In genomic region chr6:67106493-67106892, GRCm38 (mm10) we compare ENCODE assay signal across 22 mouse cellular contexts.
DNase-seq lines count a peak whose midpoint lies in the region; ATAC-seq and TF ChIP-seq lines count a peak whose summit lies in the region.
"Had no signal": no experiment of that assay in that cellular context is flagged by ENCODE, and none has a peak within 500 bp of the region (broad histone marks: within the 10 kb centered on the region; RNA-seq: fewer than 3 reads in every experiment).

No protein-coding gene starts in this region.

- H3K27ac ChIP-seq in kidney, adult 2 months (ENCODE audit: insufficient read depth, low read depth, low read length), result peak overlapping the region; percentile 69
- no peak overlapping the region for H3K27ac ChIP-seq in kidney, embryonic 14.5 days (ENCODE audit: low read depth, low read length)
- H3K27ac ChIP-seq: embryonic facial prominence, embryonic 13.5 days; layer of hippocampus, adult 2 months; stomach, postnatal 0 days had no signal

- WGBS in kidney, adult 2 months, result 61% methylated on average over 2 of the region's 2 CpGs
- WGBS in kidney, embryonic 14.5 days, result 85% methylated on average over 2 of the region's 2 CpGs

- no peak overlapping the region for H3K4me2 ChIP-seq in kidney, embryonic 14.5 days (replicated peaks; ENCODE audit: low read depth, low read length)
- peak overlapping the region; percentile 60 for H3K4me2 ChIP-seq in myocyte (ENCODE audit: low read depth)
- H3K4me2 ChIP-seq: embryonic facial prominence, embryonic 13.5 days; heart, embryonic 11.5 days had no signal

- no peaks in the 10 kb centered on the region for H3K27me3 ChIP-seq in kidney, adult 2 months (replicated peaks; ENCODE audit: control insufficient read depth, insufficient read depth, low read length)
- no peaks in the 10 kb centered on the region for H3K27me3 ChIP-seq in kidney, embryonic 14.5 days (ENCODE audit: control insufficient read depth, insufficient read depth, low read length)
- no peaks in the 10 kb centered on the region for H3K27me3 ChIP-seq in myocyte (ENCODE audit: control insufficient read depth, insufficient read depth, insufficient read length)
- H3K27me3 ChIP-seq: embryonic facial prominence, embryonic 13.5 days had no signal

- TF ChIP-seq POLR2A in kidney, adult 2 months (IDR thresholded peaks at IDR 0.05; ENCODE audit: low read depth, low read length), result no peak
- TF ChIP-seq POLR2A in myocyte (IDR thresholded peaks at IDR 0.05; ENCODE audit: insufficient read length, low read depth), result no peak

- DNase-seq in cerebellum, postnatal 10 days, result peak; percentile 20 to 33
- no peak for DNase-seq in cerebellum, adult 18-20 months
- peak; percentile 92 for DNase-seq in kidney, adult 2 months
- peak; percentile 6 for DNase-seq in induced T-regulatory cell, adult 2 months (ENCODE audit: low read depth)
- DNase-seq in layer of hippocampus, adult 9-11 months, result no peak
- no peak for DNase-seq in layer of hippocampus, adult 18-20 months (ENCODE audit: low spot score in 2 of 2)
- DNase-seq: cerebellum, adult 9-11 months; heart, postnatal 10 days; left cerebral cortex, postnatal 4 days; lung, adult 2 months; lung, postnatal 4 days; retina, postnatal 1 day; right cerebral cortex, postnatal 4 days had no signal

- no peaks in the 10 kb centered on the region for H3K36me3 ChIP-seq in kidney, adult 2 months (ENCODE audit: control insufficient read depth, insufficient read depth, low read length)
- no peaks in the 10 kb centered on the region for H3K36me3 ChIP-seq in kidney, embryonic 14.5 days (ENCODE audit: control insufficient read depth, insufficient read depth, low read length)
- H3K36me3 ChIP-seq in myocyte (ENCODE audit: control insufficient read depth, insufficient read depth), result no peaks in the 10 kb centered on the region
- H3K36me3 ChIP-seq: embryonic facial prominence, embryonic 13.5 days had no signal

- H3ac ChIP-seq in myocyte (ENCODE audit: control insufficient read depth, insufficient read length), result no peak overlapping the region

- H3K4me3 ChIP-seq in kidney, adult 2 months (ENCODE audit: insufficient read depth, low read depth, low read length), result no peak overlapping the region
- no peak overlapping the region for H3K4me3 ChIP-seq in kidney, embryonic 14.5 days (ENCODE audit: low read length)
- H3K4me3 ChIP-seq in myocyte, result no peak overlapping the region
- H3K4me3 ChIP-seq: embryonic facial prominence, embryonic 13.5 days; layer of hippocampus, adult 2 months had no signal

- peaks cover 30% of the 10 kb centered on the region for H3K4me1 ChIP-seq in kidney, adult 2 months (ENCODE audit: control insufficient read depth, insufficient read depth, low read length)
- H3K4me1 ChIP-seq in kidney, embryonic 14.5 days (ENCODE audit: control insufficient read depth, insufficient read depth, low read length), result peaks cover 5% of the 10 kb centered on the region

- no peaks in the 10 kb centered on the region for H3K9me3 ChIP-seq in kidney, embryonic 14.5 days (ENCODE audit: control insufficient read depth, low read length)
- H3K9me3 ChIP-seq: embryonic facial prominence, embryonic 13.5 days had no signal

- no peaks in the 10 kb centered on the region for H3K79me2 ChIP-seq in myocyte (ENCODE audit: control insufficient read depth, insufficient read depth)

- no peak overlapping the region for H3K9ac ChIP-seq in kidney, embryonic 14.5 days (ENCODE audit: low read depth, low read length)
- H3K9ac ChIP-seq: embryonic facial prominence, embryonic 13.5 days had no signal

- no peak for ATAC-seq in kidney, embryonic 14.5 days (ENCODE audit: low FRiP score, low TSS enrichment)
- ATAC-seq: forebrain, embryonic 16.5 days; inflammation-experienced regulatory T-cells, adult 6 months; midbrain, embryonic 16.5 days had no signal

- no peak for TF ChIP-seq CTCF in kidney, adult 2 months (conservative IDR thresholded peaks at IDR 0.05; ENCODE audit: insufficient read depth, insufficient read length, low read depth, low read length)

TF ChIP-seq in myocyte, 11 proteins besides CTCF, POLR2A, EP300 and RAD21:
- TF ChIP-seq TCF3 (IDR thresholded peaks at IDR 0.05; ENCODE audit: insufficient read length, low read depth) (no peak), MAX (IDR thresholded peaks at IDR 0.05; ENCODE audit: low read depth) (no peak), SRF (IDR thresholded peaks at IDR 0.05; ENCODE audit: control insufficient read depth, insufficient read length, low read depth) (no peak), MYOG (IDR thresholded peaks at IDR 0.05; ENCODE audit: control insufficient read depth in 1 of 3, insufficient read depth in 1 of 3, insufficient read length in 2 of 3, low read depth in 2 of 3) (peak in 2 of 3 experiments; percentile 12 to 73), MYOD1 (IDR thresholded peaks at IDR 0.05; ENCODE audit: control insufficient read depth in 1 of 3, insufficient read length in 2 of 3, low read depth in 2 of 3) (peak in 2 of 3 experiments; percentile 72 to 89), TCF12 (IDR thresholded peaks at IDR 0.05; ENCODE audit: insufficient read depth, poor library complexity, severe bottlenecking) (peak; percentile 51)

Comparison
In these comparisons a context has a peak if more than half of its experiments do, and no peak if none do; other contexts are left out.
1. DNase-seq: peak in cerebellum, postnatal 10 days (2 of 2), kidney, adult 2 months (single experiment) and induced T-regulatory cell, adult 2 months (single experiment); none in cerebellum, adult 18-20 months (0 of 2), layer of hippocampus, adult 9-11 months (single experiment) and layer of hippocampus, adult 18-20 months (0 of 2).